Mouse (Mus musculus) testis, adult 2 months (tissue): ENCODE results near the gene Car9.

ENCODE experiments used
- CTCF ChIP-seq: fragments of 200-500 bp; IDR thresholded peaks from 2 replicates; pipeline ENCODE4 v1.5.1; 2012; ENCODE audit warnings: low read depth, mild to moderate bottlenecking, inconsistent platforms, low read length, moderate library complexity; ENCODE audit not compliant: control insufficient read depth, insufficient read depth, insufficient replicate concordance
- POLR2A ChIP-seq: fragments of 200-500 bp; IDR thresholded peaks from 2 replicates; pipeline ENCODE4 v1.6.1; 2012; ENCODE audit warnings: low read depth, mild to moderate bottlenecking, inconsistent platforms, low read length, moderate library complexity; ENCODE audit not compliant: control insufficient read depth

DNA sequence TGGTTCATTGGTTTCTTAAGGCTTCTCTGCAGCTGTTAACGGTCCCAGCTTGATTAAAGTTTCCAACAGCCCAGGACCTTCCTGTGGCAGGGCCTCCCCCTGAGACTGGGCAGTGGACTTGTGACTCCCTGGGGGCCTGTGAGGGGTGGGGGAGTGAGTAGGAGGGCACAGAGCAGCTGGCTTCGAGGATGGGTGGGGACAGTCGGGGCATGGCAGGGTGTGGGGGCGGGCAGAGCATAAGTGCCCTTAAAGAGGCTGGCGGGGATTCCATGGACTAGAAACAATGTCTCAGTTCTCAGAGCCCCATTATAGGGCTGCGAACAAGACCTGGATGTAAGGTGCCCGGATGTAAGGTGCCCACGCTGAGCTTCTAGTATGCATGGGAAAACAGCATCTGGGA, 49.6 kb upstream of the Car9 start:
- TF ChIP-seq POLR2A: no peak
- no peak for TF ChIP-seq CTCF
